Mouse (Mus musculus) liver, adult 2 months (tissue): ENCODE measurements at regions not wholly inside any gene's neighbourhood (a gene's known extent, or its start where the extent isn't known, plus 50 kb on each side); places are given as distances from the start of the nearest gene placed in this dataset.

Source experiments
- CTCF ChIP-seq: fragments of 200-500 bp; IDR thresholded peaks from 2 replicates; pipeline ENCODE4 v1.5.1; 2011; ENCODE audit warnings: low read depth, low read length, control low read depth
- POLR2A ChIP-seq: fragments of 200-500 bp; IDR thresholded peaks from 2 replicates; pipeline ENCODE4 v1.6.1; 2011; ENCODE audit warnings: low read length, control low read depth; ENCODE audit not compliant: insufficient read depth; ENCODE audit errors: extremely low read depth

- TF ChIP-seq POLR2A (no peak), CTCF (no peak)
These were observed 71.7 kb upstream of the Trabd2b start for GRCm38 (mm10) chr4:114334850-114335249.
